Mouse (Mus musculus): ENCODE measurements around the gene Gm8246. TPM values are rescaled to one million over a fixed set of nuclear protein-coding genes. Genes with fewer than 3 reads are reported as not detected.

Gm8246 gene
- not detected for polyA plus RNA-seq (2014; fragmentation: Illumina TruSeq; extraction: RNeasy Lipid Tissue Mini Kit (QIAGEN cat#74804); ENCODE audit: insufficient read depth, low read depth, low replicate concordance)

DNA sequence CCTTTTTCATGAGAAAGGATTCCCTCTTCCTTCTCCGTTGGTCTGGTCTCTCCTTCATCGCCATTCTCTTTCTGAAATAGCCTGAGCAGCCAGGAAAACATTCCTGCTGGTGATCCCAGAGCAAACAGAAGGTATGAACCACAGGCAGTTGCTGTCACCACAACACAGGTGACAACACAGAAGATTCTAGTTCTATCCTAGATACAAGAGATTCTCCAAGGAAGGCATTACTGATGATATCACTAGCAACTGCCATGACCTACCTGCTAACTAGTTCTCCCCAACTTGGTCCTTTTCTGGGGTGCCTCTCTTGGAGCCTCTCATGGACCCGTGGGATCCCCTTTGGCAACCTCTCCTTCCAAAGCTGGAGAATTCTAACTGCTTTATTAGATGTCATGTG is at the start of gene Gm8246:
Gm8246 (minus strand) TSS at position 101 of the 400 bp plus-strand sequence.

DNA sequence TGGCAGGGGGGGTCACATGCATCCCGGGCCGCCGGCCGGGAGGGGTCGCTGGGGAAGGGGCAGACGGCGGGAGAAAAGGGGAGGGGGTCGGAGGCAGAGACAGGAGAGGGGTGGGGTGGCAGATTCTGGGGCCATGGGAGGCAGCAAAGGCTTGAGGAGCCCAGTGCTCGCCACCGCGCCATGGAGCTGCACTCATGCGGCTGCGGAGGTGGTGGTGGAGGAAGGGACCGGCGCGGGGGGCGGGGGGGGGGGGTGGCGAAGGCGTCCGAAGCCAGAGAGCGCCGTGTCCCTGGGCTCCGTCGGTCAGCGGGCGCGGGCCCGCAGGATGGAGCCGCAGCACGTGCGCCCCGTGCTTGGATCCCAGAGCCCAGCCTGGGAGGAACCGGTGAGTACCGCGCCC is 23.7 kb upstream of the Gm8246 start, which contains the start of gene Gm3488:
Gm3488 (plus strand) TSS at position 301 of the 400 bp plus-strand sequence.

DNA sequence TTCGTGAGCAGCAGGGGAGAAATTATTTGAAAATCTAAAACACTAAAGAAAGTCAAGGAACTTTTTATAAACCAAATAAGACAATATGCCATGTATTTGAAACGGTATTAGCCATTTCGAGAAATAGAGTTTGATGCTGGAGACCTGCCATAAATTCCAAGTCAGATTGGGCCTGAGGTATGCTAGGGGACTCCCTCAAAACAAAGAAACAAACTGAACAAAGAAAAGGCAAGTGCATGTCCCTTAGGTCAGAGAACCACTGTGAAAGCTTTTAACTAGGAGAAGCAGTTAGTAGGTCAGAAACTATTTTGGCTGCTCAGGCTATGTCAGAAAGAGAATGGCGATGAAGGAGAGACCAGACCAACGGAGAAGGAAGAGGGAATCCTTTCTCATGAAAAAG is 6.3 kb upstream of the Gm8246 start, which contains the start of gene Gm3187:
Gm3187 (plus strand) TSS at position 301 of the 400 bp plus-strand sequence.

DNA sequence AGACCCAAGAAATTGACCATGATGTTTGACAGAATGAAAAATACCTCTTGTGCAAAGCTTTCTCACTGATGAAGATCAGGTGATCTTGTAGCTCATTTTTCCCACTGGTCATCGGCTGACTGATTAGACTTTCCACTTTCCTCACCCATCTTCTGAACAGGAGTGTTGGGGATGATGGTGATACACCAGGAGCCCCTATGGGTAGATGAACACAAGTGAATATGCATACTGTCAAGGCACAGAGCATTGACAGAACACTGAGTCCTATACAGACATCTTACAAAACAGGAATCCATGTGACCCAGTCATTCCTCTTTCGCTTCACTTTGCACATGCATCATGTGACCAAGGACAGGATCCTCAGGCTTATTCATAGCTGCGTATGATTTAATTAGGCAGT is 22.3 kb downstream of the Gm8246 start, which contains the start of gene Gm3194:
Gm3194 (minus strand) TSS at position 101 of the 400 bp plus-strand sequence.

Other genes with a start within 250 kb of the Gm8246 start
- not detected for gene Gm3526, start 217.2 kb downstream of the Gm8246 start, polyA plus RNA-seq (2014; fragmentation: Illumina TruSeq; extraction: RNeasy Lipid Tissue Mini Kit (QIAGEN cat#74804); ENCODE audit: insufficient read depth, low read depth, low replicate concordance)
- not detected for gene Gm3542, start 142.9 kb downstream of the Gm8246 start, polyA plus RNA-seq (2014; fragmentation: Illumina TruSeq; extraction: RNeasy Lipid Tissue Mini Kit (QIAGEN cat#74804); ENCODE audit: insufficient read depth, low read depth, low replicate concordance)
- gene Gm3500, start 88.8 kb downstream of the Gm8246 start, polyA plus RNA-seq (2014; fragmentation: Illumina TruSeq; extraction: RNeasy Lipid Tissue Mini Kit (QIAGEN cat#74804); ENCODE audit: insufficient read depth, low read depth, low replicate concordance) = 0.28 TPM
- gene Gm3194, start 22.4 kb downstream of the Gm8246 start, polyA plus RNA-seq (2014; fragmentation: Illumina TruSeq; extraction: RNeasy Lipid Tissue Mini Kit (QIAGEN cat#74804); ENCODE audit: insufficient read depth, low read depth, low replicate concordance) = not detected
- not detected for gene Gm3187, start 6.4 kb upstream of the Gm8246 start, polyA plus RNA-seq (2014; fragmentation: Illumina TruSeq; extraction: RNeasy Lipid Tissue Mini Kit (QIAGEN cat#74804); ENCODE audit: insufficient read depth, low read depth, low replicate concordance)
- gene Gm3488, start 23.8 kb upstream of the Gm8246 start, polyA plus RNA-seq (2014; fragmentation: Illumina TruSeq; extraction: RNeasy Lipid Tissue Mini Kit (QIAGEN cat#74804); ENCODE audit: insufficient read depth, low read depth, low replicate concordance) = 0.15 TPM
- not detected for gene Gm3532, start 60.7 kb upstream of the Gm8246 start, polyA plus RNA-seq (2014; fragmentation: Illumina TruSeq; extraction: RNeasy Lipid Tissue Mini Kit (QIAGEN cat#74804); ENCODE audit: insufficient read depth, low read depth, low replicate concordance)
- not detected for gene Gm8265, start 155.2 kb upstream of the Gm8246 start, polyA plus RNA-seq (2014; fragmentation: Illumina TruSeq; extraction: RNeasy Lipid Tissue Mini Kit (QIAGEN cat#74804); ENCODE audit: insufficient read depth, low read depth, low replicate concordance)
- not detected for gene Gm9603, start 209.6 kb upstream of the Gm8246 start, polyA plus RNA-seq (2014; fragmentation: Illumina TruSeq; extraction: RNeasy Lipid Tissue Mini Kit (QIAGEN cat#74804); ENCODE audit: insufficient read depth, low read depth, low replicate concordance)

Measured in lung, adult 10 weeks (tissue).